Mouse (Mus musculus) MEL (cell line): Measurements from ENCODE around the gene Sorbs2. TPM values are rescaled to one million over a fixed set of nuclear protein-coding genes. Genes with fewer than 3 reads are reported as not detected.

Source experiments
- DNase-seq: peaks from one replicate; pipeline ENCODE4 v3.0.0; 2011; ENCODE audit warnings: low read depth, low spot score
- H3K27ac ChIP-seq: 2 replicates; pipeline ENCODE4 v1.5.1; 2012; ENCODE audit warnings: low read depth, mild to moderate bottlenecking, control low read depth, low read length, moderate library complexity; ENCODE audit not compliant: control insufficient read depth
- H3K27me3 ChIP-seq, 2 experiments: fragments of 150-350 bp in 1 of 2; sonication (generic) in 1 of 2; 2 replicates each; pipeline ENCODE4 v1.6.1; 2012; ENCODE audit warnings: low read length in 2 of 2, mild to moderate bottlenecking in 2 of 2, improper control_type of control experiment in 1 of 2, moderate library complexity in 1 of 2; ENCODE audit not compliant: insufficient read depth in 2 of 2, control insufficient read depth in 1 of 2
- H3K36me3 ChIP-seq, 2 experiments: 2 replicates each; pipeline ENCODE4 v1.6.1; 2012 to 2014; ENCODE audit warnings: low read length in 2 of 2, improper control_type of control experiment in 1 of 2, inconsistent platforms in 1 of 2, mild to moderate bottlenecking in 1 of 2; ENCODE audit not compliant: insufficient read depth in 2 of 2, control insufficient read depth in 1 of 2
- H3K4me1 ChIP-seq, 2 experiments: fragments of 150-350 bp in 1 of 2; sonication (generic) in 1 of 2; 2 replicates each; pipeline ENCODE4 v1.6.1; 2012; ENCODE audit warnings: low read length in 2 of 2, improper control_type of control experiment in 1 of 2, mild to moderate bottlenecking in 1 of 2; ENCODE audit not compliant: insufficient read depth in 2 of 2, control insufficient read depth in 1 of 2
- H3K4me3 ChIP-seq, 2 experiments: fragments of 150-350 bp in 1 of 2; sonication (generic) in 1 of 2; 2 replicates each; pipeline ENCODE4 v1.5.1; 2012; ENCODE audit warnings: low read depth in 2 of 2, low read length in 2 of 2, mild to moderate bottlenecking in 2 of 2, moderate library complexity in 2 of 2, control low read depth in 1 of 2, improper control_type of control experiment in 1 of 2; ENCODE audit not compliant: control insufficient read depth in 1 of 2, insufficient read depth in 1 of 2
- H3K79me2 ChIP-seq: 2 replicates; pipeline ENCODE4 v1.6.1; 2012; ENCODE audit warnings: mild to moderate bottlenecking, low read length, moderate library complexity; ENCODE audit not compliant: control insufficient read depth, poor library complexity, insufficient read depth
- H3K9ac ChIP-seq: 2 replicates; pipeline ENCODE4 v1.6.1; 2012; ENCODE audit warnings: low read depth, mild to moderate bottlenecking, control low read depth, low read length, moderate library complexity; ENCODE audit not compliant: control insufficient read depth, poor library complexity, severe bottlenecking
- H3K9me3 ChIP-seq: fragments of 150-350 bp; sonication (generic); replicated peaks from 2 replicates; pipeline ENCODE4 v1.6.1; 2012; ENCODE audit warnings: mild to moderate bottlenecking, low read length, improper control_type of control experiment, moderate library complexity; ENCODE audit not compliant: insufficient read depth
- CHD1 ChIP-seq: IDR thresholded peaks from 2 replicates; pipeline ENCODE4 v1.6.1; 2012; ENCODE audit warnings: low read depth, mild to moderate bottlenecking, inconsistent platforms, low read length, improper control_type of control experiment
- CHD2 ChIP-seq: IDR thresholded peaks from 2 replicates; pipeline ENCODE4 v1.6.1; 2011; ENCODE audit warnings: low read length, improper control_type of control experiment
- E2F4 ChIP-seq: IDR thresholded peaks from 2 replicates; pipeline ENCODE4 v1.6.1; 2011; ENCODE audit warnings: low read depth, low read length, improper control_type of control experiment, borderline replicate concordance
- ELF1 ChIP-seq: IDR thresholded peaks from 2 replicates; pipeline ENCODE4 v1.6.1; 2014; ENCODE audit warnings: low read depth, mild to moderate bottlenecking, inconsistent platforms, low read length, improper control_type of control experiment, moderate library complexity
- GABPA ChIP-seq: IDR thresholded peaks from 2 replicates; pipeline ENCODE4 v1.6.1; 2012; ENCODE audit warnings: low read depth, mild to moderate bottlenecking, inconsistent platforms, low read length, improper control_type of control experiment, moderate library complexity
- GATA1 ChIP-seq: IDR thresholded peaks from 2 replicates; pipeline ENCODE4 v1.6.1; 2011; ENCODE audit warnings: low read depth, low read length, improper control_type of control experiment
- KAT2A ChIP-seq: conservative IDR thresholded peaks from 2 replicates; pipeline ENCODE4 v1.6.1; 2012; ENCODE audit warnings: low read depth, low read length, improper control_type of control experiment, inconsistent platforms
- MAZ ChIP-seq: IDR thresholded peaks from 2 replicates; pipeline ENCODE4 v1.6.1; 2012; ENCODE audit warnings: low read depth, mild to moderate bottlenecking, inconsistent platforms, low read length, improper control_type of control experiment
- MEF2A ChIP-seq: IDR thresholded peaks from 2 replicates; pipeline ENCODE4 v1.6.1; 2014; ENCODE audit warnings: low read depth, mild to moderate bottlenecking, inconsistent platforms, low read length, improper control_type of control experiment; ENCODE audit not compliant: poor library complexity, insufficient replicate concordance, severe bottlenecking; ENCODE audit errors: extremely low read depth
- MXI1 ChIP-seq: IDR thresholded peaks from 2 replicates; pipeline ENCODE4 v1.6.1; 2011; ENCODE audit warnings: mild to moderate bottlenecking, low read depth, low read length, improper control_type of control experiment
- MYB ChIP-seq: IDR thresholded peaks from 2 replicates; pipeline ENCODE4 v1.6.1; 2011; ENCODE audit warnings: mild to moderate bottlenecking, low read depth, low read length, improper control_type of control experiment
- NRF1 ChIP-seq: IDR thresholded peaks from 2 replicates; pipeline ENCODE4 v1.6.1; 2014; ENCODE audit warnings: low read depth, mild to moderate bottlenecking, inconsistent platforms, low read length, improper control_type of control experiment, moderate library complexity; ENCODE audit not compliant: poor library complexity, insufficient read depth, severe bottlenecking
- POLR2A ChIP-seq, 2 experiments: IDR thresholded peaks; 2 replicates each; pipeline ENCODE4 v1.6.1; 2011 to 2012; ENCODE audit warnings: low read length in 2 of 2, mild to moderate bottlenecking in 2 of 2, control low read depth in 1 of 2, improper control_type of control experiment in 1 of 2, low read depth in 1 of 2, moderate library complexity in 1 of 2; ENCODE audit not compliant: control insufficient read depth in 1 of 2, insufficient read depth in 1 of 2, poor library complexity in 1 of 2
- POLR2AphosphoS5 ChIP-seq: IDR thresholded peaks from 2 replicates; pipeline ENCODE4 v1.6.1; 2012; ENCODE audit warnings: low read depth, borderline replicate concordance, mild to moderate bottlenecking, inconsistent platforms, low read length, moderate library complexity, mixed read lengths
- TAL1 ChIP-seq: IDR thresholded peaks from 2 replicates; pipeline ENCODE4 v1.6.1; 2012; ENCODE audit warnings: mild to moderate bottlenecking, inconsistent platforms, low read length, moderate library complexity, mixed read lengths
- UBTF ChIP-seq: IDR thresholded peaks from 2 replicates; pipeline ENCODE4 v1.6.1; 2012; ENCODE audit warnings: low read depth, mild to moderate bottlenecking, inconsistent platforms, low read length, improper control_type of control experiment, moderate library complexity, borderline replicate concordance; ENCODE audit not compliant: insufficient read depth
- USF2 ChIP-seq, 2 experiments: IDR thresholded peaks; 2 replicates each; pipeline ENCODE4 v1.6.1; 2011 to 2012; ENCODE audit warnings: improper control_type of control experiment in 2 of 2, low read length in 2 of 2, borderline replicate concordance in 1 of 2, inconsistent platforms in 1 of 2, low read depth in 1 of 2, mild to moderate bottlenecking in 1 of 2; ENCODE audit not compliant: insufficient read depth in 1 of 2
- ZKSCAN1 ChIP-seq: IDR thresholded peaks from 2 replicates; pipeline ENCODE4 v1.6.1; 2012; ENCODE audit warnings: low read depth, mild to moderate bottlenecking, inconsistent platforms, low read length, improper control_type of control experiment, moderate library complexity
- ZNF384 ChIP-seq: IDR thresholded peaks from 2 replicates; pipeline ENCODE4 v1.6.1; 2012; ENCODE audit warnings: low read depth, mild to moderate bottlenecking, inconsistent platforms, low read length, improper control_type of control experiment
- polyA plus RNA-seq, 2 experiments: library from polyadenylated mRNA; stranded (reverse) in 1 of 2; unstranded in 1 of 2; fragments of >175 nt in 1 of 2; fragments of >200 nt in 1 of 2; gene quantifications; 2 replicates each; pipeline versions ENCODE4 v1.2.1 to v1.2.4; 2012; ENCODE audit warnings: low replicate concordance in 2 of 2, low read depth in 1 of 2; ENCODE audit not compliant: insufficient read length in 2 of 2, insufficient read depth in 1 of 2, missing spikeins in 1 of 2
- total RNA-seq: library from RNA; depleted of rRNA; stranded (reverse); fragments of 300-350 nt; gene quantifications from 2 replicates; pipeline ENCODE4 v1.2.3, GENCODE M21; 2012

Gene Sorbs2
- total and polyA plus RNA-seq, 3 experiments: not detected

- no peak for DNase-seq
- no peaks in the 10 kb centered on the region for H3K79me2 ChIP-seq
- no peak for TF ChIP-seq MYB
- no peak for TF ChIP-seq KAT2A
- no peak for TF ChIP-seq E2F4
- TF ChIP-seq MXI1: no peak
- no peak for TF ChIP-seq MAZ
- TF ChIP-seq GATA1: no peak
- TF ChIP-seq ELF1: no peak
- no peak for TF ChIP-seq GABPA
- TF ChIP-seq POLR2A (IDR thresholded peaks at IDR 0.05; ENCODE audit: control insufficient read depth in 1 of 2, insufficient read depth in 1 of 2, low read depth in 1 of 2, low read length in 2 of 2, poor library complexity in 1 of 2): no peak
- TF ChIP-seq USF2 (IDR thresholded peaks at IDR 0.05; ENCODE audit: borderline replicate concordance in 1 of 2, insufficient read depth in 1 of 2, low read depth in 1 of 2, low read length in 2 of 2): no peak
- no peak for TF ChIP-seq CHD2
Measured at GRCm38 (mm10) chr8:45751512-45752502, 244.2 kb downstream of the Sorbs2 start.

GRCm38 (mm10) chr8:45755482-45755881 is 247.9 kb downstream of the Sorbs2 start:
- TF ChIP-seq MEF2A: no peak
- TF ChIP-seq, all 39 proteins: peak for 0

More at GRCm38 (mm10) chr8:45751512-45752502, 244.2 kb downstream of the Sorbs2 start:
- no peaks in the 10 kb centered on the region for H3K27me3 ChIP-seq
- no peak overlapping the region for H3K27ac ChIP-seq
- H3K9ac ChIP-seq: no peak overlapping the region
- no peaks in the 10 kb centered on the region for H3K9me3 ChIP-seq
- no peaks in the 10 kb centered on the region for H3K4me1 ChIP-seq
- no peak overlapping the region for H3K4me3 ChIP-seq
- no peaks in the 10 kb centered on the region for H3K36me3 ChIP-seq

GRCm38 (mm10) chr8:45755972-45756371 is 248.4 kb downstream of the Sorbs2 start:
- H3K27ac ChIP-seq: no peak overlapping the region
- H3K79me2 ChIP-seq: no peaks in the 10 kb centered on the region
- no peaks in the 10 kb centered on the region for H3K36me3 ChIP-seq
- no peak overlapping the region for H3K4me3 ChIP-seq
- no peak overlapping the region for H3K9ac ChIP-seq
- H3K9me3 ChIP-seq: no peaks in the 10 kb centered on the region
- H3K27me3 ChIP-seq: no peaks in the 10 kb centered on the region
- no peak for DNase-seq
- no peak for TF ChIP-seq GATA1
- no peak for TF ChIP-seq CHD1
- TF ChIP-seq E2F4: no peak
- no peak for TF ChIP-seq TAL1
- no peak for TF ChIP-seq MEF2A
- TF ChIP-seq ZKSCAN1: no peak
- TF ChIP-seq UBTF: no peak
- no peak for TF ChIP-seq KAT2A
- no peak for TF ChIP-seq ZNF384
- TF ChIP-seq POLR2AphosphoS5: no peak
- TF ChIP-seq NRF1: no peak
- H3K4me1 ChIP-seq: no peaks in the 10 kb centered on the region

More at GRCm38 (mm10) chr8:45755482-45755881, 247.9 kb downstream of the Sorbs2 start:
- Histone ChIP-seq H3K27ac (no peak overlapping the region), H3K4me1 (no peaks in the 10 kb centered on the region), H3K36me3 (no peaks in the 10 kb centered on the region), H3K27me3 (no peaks in the 10 kb centered on the region), H3K9me3 (no peaks in the 10 kb centered on the region), H3K79me2 (no peaks in the 10 kb centered on the region), H3K9ac (no peak overlapping the region), H3K4me3 (no peak overlapping the region)
- DNase-seq: no peak
